ENCODE assay signal across 24 mouse cellular contexts in genomic region chr11:80580494-80580893, GRCm38 (mm10).
"Had no signal": no experiment of that assay in that cellular context is flagged by ENCODE, and none has a peak within 500 bp of the region (broad histone marks: within the 10 kb centered on the region; RNA-seq: fewer than 3 reads in every experiment).

No protein-coding gene starts in this region.

- H3K36me3 ChIP-seq: heart, embryonic 10.5 days; heart, embryonic 12.5 days; hindbrain, embryonic 10.5 days; hindbrain, embryonic 15.5 days; intestine, embryonic 15.5 days; limb, embryonic 10.5 days; limb, embryonic 12.5 days; liver, embryonic 13.5 days had no signal

- H3K27ac ChIP-seq: heart, embryonic 10.5 days; hindbrain, embryonic 10.5 days; hindbrain, embryonic 15.5 days; intestine, embryonic 15.5 days; layer of hippocampus, adult 2 months; left cerebral cortex, adult 2 months; limb, embryonic 10.5 days; limb, embryonic 12.5 days; liver, embryonic 13.5 days had no signal

- H3K4me1 ChIP-seq: heart, embryonic 10.5 days; intestine, embryonic 15.5 days; liver, embryonic 13.5 days had no signal

- H3K4me2 ChIP-seq: heart, embryonic 12.5 days; hindbrain, embryonic 15.5 days; intestine, embryonic 15.5 days; limb, embryonic 12.5 days; liver, embryonic 11.5 days; liver, embryonic 13.5 days had no signal

- H3K9ac ChIP-seq: heart, embryonic 12.5 days; hindbrain, embryonic 15.5 days; intestine, embryonic 15.5 days; limb, embryonic 12.5 days; liver, embryonic 13.5 days had no signal

- ATAC-seq: inflammation-experienced regulatory T-cells, adult 6 months; intestine, embryonic 15.5 days; intestine, postnatal 0 days had no signal

- H3K9me3 ChIP-seq: heart, embryonic 10.5 days; heart, embryonic 12.5 days; hindbrain, embryonic 10.5 days; hindbrain, embryonic 15.5 days; intestine, embryonic 15.5 days; limb, embryonic 10.5 days; limb, embryonic 12.5 days; liver, embryonic 13.5 days had no signal

- H3K27me3 ChIP-seq: heart, embryonic 12.5 days; hindbrain, embryonic 15.5 days; intestine, embryonic 15.5 days; liver, embryonic 13.5 days had no signal

- DNase-seq: gastrocnemius, postnatal 14 days; gastrocnemius, postnatal 36 days; heart, adult 18-20 months; heart, postnatal 10 days; heart, postnatal 4 days; kidney, adult 18-20 months; kidney, adult 8-10 months; kidney, postnatal 10 days; kidney, postnatal 25 days; kidney, postnatal 4 days; liver; liver, embryonic 13.5 days had no signal

- H3K4me3 ChIP-seq: heart, embryonic 10.5 days; heart, embryonic 12.5 days; hindbrain, embryonic 10.5 days; hindbrain, embryonic 15.5 days; intestine, embryonic 15.5 days; layer of hippocampus, adult 2 months; left cerebral cortex, adult 2 months; limb, embryonic 10.5 days; limb, embryonic 12.5 days; liver, embryonic 13.5 days had no signal
